Mouse (Mus musculus) cortical plate, adult 2 months (tissue): ENCODE measurements at regions not wholly inside any gene's neighbourhood (a gene's known extent, or its start where the extent isn't known, plus 50 kb on each side); places are given as distances from the start of the nearest gene placed in this dataset.

Experiments
- H3K27ac ChIP-seq: fragments of 200-500 bp; 2 replicates; pipeline ENCODE4 v1.5.1; 2012; ENCODE audit warnings: low read length, control low read depth, inconsistent platforms; ENCODE audit not compliant: insufficient read depth
- H3K4me1 ChIP-seq: fragments of 200-500 bp; 2 replicates; pipeline ENCODE4 v1.6.1; 2011; ENCODE audit warnings: low read length; ENCODE audit not compliant: control insufficient read depth, insufficient read depth
- H3K4me3 ChIP-seq: fragments of 200-500 bp; 2 replicates; pipeline ENCODE4 v1.5.1; 2011; ENCODE audit warnings: mild to moderate bottlenecking, low read length, control low read depth; ENCODE audit not compliant: insufficient read depth
- CTCF ChIP-seq: fragments of 200-500 bp; IDR thresholded peaks from 2 replicates; pipeline ENCODE4 v1.5.1; 2011; ENCODE audit warnings: mild to moderate bottlenecking, control low read depth, low read length; ENCODE audit not compliant: insufficient read depth; ENCODE audit errors: extremely low read depth
- POLR2A ChIP-seq: fragments of 200-500 bp; IDR thresholded peaks from 2 replicates; pipeline ENCODE4 v1.6.1; 2011; ENCODE audit warnings: mild to moderate bottlenecking, low read length, control low read depth; ENCODE audit not compliant: insufficient read depth; ENCODE audit errors: extremely low read depth

GRCm38 (mm10) chr9:62192424-62192892 lies 70.0 kb upstream of the Glce start:
- no peak for TF ChIP-seq POLR2A
- no peak for TF ChIP-seq CTCF
- H3K4me3 ChIP-seq, result no peak overlapping the region

DNA sequence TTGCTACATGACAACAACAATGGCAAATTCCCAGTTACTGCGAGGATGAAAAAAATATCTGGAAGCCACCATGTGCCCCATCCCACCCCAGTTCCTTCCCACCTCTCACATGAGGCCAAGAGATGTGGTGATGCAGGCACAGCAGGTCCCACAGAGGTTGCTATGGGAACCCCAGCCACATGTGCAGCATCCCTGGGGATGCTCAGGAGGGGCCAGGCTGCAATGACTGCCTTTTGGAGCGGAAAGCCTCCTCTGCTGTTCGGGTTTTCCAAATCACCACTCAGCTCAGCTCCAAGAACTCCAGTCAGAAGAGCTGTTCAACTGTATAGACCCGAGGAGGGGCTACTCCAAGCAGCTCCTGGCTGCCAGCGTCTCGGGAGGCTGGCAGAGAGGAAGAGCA lies 68.0 kb upstream of the Glce start:
- TF ChIP-seq POLR2A (no peak), CTCF (no peak)
- no peak overlapping the region for H3K27ac ChIP-seq
- 0 out of 2 replicates have a peak, but pooled peaks cover 3% of the 10 kb centered on the region for H3K4me1 ChIP-seq
- no peak overlapping the region for H3K4me3 ChIP-seq

More at GRCm38 (mm10) chr9:62192424-62192892, 70.0 kb upstream of the Glce start:
- Histone ChIP-seq H3K4me1 (0 out of 2 replicates have a peak, but pooled peaks cover 3% of the 10 kb centered on the region), H3K27ac (no peak overlapping the region)

DNA sequence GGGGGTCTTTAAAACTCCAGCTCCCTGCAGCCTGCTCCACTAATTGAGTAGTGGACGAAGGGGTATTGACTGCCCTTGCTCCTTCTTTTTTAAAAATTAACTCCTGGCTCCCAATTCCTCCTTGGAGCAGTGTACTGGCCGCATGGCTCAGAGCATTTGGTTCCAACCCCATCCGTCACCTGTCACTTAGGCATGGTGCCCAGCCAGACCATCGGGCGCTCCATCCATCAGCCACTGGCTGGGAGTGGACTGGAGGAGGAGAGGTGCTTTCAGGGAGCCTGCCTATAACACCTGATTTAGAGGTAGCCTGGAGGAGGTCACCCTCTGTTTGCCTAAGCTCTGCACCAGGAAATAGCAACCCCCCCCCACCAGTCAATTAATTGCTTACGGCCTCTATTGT lies 66.4 kb upstream of the Glce start:
- no peak for TF ChIP-seq POLR2A
- no peak for TF ChIP-seq CTCF
- Histone ChIP-seq H3K27ac (no peak overlapping the region), H3K4me3 (no peak overlapping the region), H3K4me1 (0 out of 2 replicates have a peak, but pooled peaks cover 3% of the 10 kb centered on the region)

GRCm38 (mm10) chr9:62188379-62188778 lies 65.9 kb upstream of the Glce start:
- TF ChIP-seq POLR2A (no peak), CTCF (no peak)
- Histone ChIP-seq H3K4me1 (0 out of 2 replicates have a peak, but pooled peaks cover 3% of the 10 kb centered on the region), H3K27ac (no peak overlapping the region), H3K4me3 (no peak overlapping the region)

DNA sequence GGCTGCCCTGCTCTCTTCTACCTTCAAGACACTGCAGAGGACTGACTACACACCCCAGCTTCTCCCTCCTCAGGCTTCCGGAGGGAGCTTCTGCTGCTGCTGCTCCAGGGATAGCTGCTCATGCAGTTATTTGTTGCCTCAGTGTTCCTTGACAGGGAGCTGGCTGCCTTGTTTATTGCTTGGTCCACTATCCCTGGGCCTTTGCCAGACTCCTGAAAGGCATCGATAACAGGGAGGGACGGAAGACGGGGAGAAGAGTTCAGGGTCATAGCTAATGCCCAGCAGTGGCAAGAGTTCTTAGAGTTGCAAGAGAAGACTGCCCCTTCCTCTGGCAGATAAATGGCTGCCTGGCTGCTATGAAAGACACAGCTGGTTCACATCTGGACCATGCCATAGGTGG lies 64.4 kb upstream of the Glce start:
- H3K27ac ChIP-seq, result no peak overlapping the region
- 0 out of 2 replicates have a peak, but pooled peaks cover 1% of the 10 kb centered on the region for H3K4me1 ChIP-seq
- no peak for TF ChIP-seq POLR2A
- no peak for TF ChIP-seq CTCF
- H3K4me3 ChIP-seq, result no peak overlapping the region

- TF ChIP-seq CTCF (no peak), POLR2A (no peak)
- Histone ChIP-seq H3K4me3 (no peak overlapping the region), H3K4me1 (no peaks in the 10 kb centered on the region), H3K27ac (no peak overlapping the region)
Measured at GRCm38 (mm10) chr9:62185516-62186280, 63.2 kb upstream of the Glce start.

DNA sequence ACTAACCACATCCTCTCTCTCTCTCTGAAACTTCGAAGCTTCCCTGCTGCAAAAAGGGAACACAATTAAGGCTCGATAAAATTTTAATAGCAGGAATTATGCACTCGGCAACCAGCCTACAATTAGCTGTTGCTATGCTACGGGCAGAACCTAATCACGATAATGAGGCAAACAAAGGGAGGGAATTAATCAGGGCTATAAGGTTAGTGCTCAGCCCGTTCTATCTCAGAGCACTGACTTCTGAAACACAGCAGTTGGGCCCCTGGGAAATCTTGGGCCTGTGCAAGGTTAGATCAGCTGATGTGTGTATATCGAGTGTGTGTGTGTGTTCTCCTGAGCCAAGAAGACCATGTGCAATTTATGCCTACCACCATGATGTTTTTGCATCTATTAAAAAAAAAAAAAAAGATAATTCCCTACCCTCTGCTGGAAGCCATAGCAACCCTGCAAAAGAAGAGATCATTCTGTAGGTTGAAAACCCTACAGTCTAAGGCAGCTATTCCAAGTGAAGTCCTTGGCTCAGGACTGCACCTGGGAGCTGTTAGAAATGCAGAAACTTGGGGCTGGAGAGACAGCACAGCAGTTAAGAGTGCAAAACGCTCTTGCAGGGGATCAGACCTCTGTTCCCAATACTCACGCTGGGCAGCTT lies 58.9 kb upstream of the Glce start:
- Histone ChIP-seq H3K27ac (no peak overlapping the region), H3K4me3 (no peak overlapping the region), H3K4me1 (no peaks in the 10 kb centered on the region)
- no peak for TF ChIP-seq CTCF
- no peak for TF ChIP-seq POLR2A

GRCm38 (mm10) chr9:62180456-62181181 lies 58.2 kb upstream of the Glce start:
- Histone ChIP-seq H3K4me1 (no peaks in the 10 kb centered on the region), H3K4me3 (no peak overlapping the region), H3K27ac (peak overlapping the region; percentile 48; the same call in 1 of the 2 replicates)
- no peak for TF ChIP-seq POLR2A
- TF ChIP-seq CTCF, result no peak

- Histone ChIP-seq H3K27ac (no peak overlapping the region), H3K4me1 (peaks cover 3% of the 10 kb centered on the region; the same call in 1 of the 2 replicates), H3K4me3 (no peak overlapping the region)
- TF ChIP-seq CTCF (no peak), POLR2A (no peak)
Measured at GRCm38 (mm10) chr9:62174651-62175050, 52.2 kb upstream of the Glce start.
